Mouse (Mus musculus): ENCODE data around the gene Psmb1. TPM values are rescaled to one million over a fixed set of nuclear protein-coding genes. Genes with fewer than 3 reads are reported as not detected.
"Not testable (repeated sequence)": the region's sequence is repeated elsewhere in the genome, so short reads cannot be mapped to it uniquely, and the experiment has no call there.

Gene Psmb1
- polyA plus RNA-seq, 1 experiment: 92.3 TPM

- 81% methylated on average over 7 of the region's 7 CpGs for WGBS
- Histone ChIP-seq H3K4me1 (ENCODE audit: control insufficient read depth, insufficient read depth, low read length) (no peaks in the 10 kb centered on the region), H3K4me3 (replicated peaks; ENCODE audit: extremely low read depth, low read depth, low read length) (no peak overlapping the region)
- no peak for DNase-seq
- TF ChIP-seq POLR2A (IDR thresholded peaks at IDR 0.05; ENCODE audit: borderline replicate concordance, extremely low read depth, low read depth, low read length): no peak
These were observed 9.0 kb downstream of the Psmb1 start for GRCm38 (mm10) chr17:15490542-15490941.

- 79% methylated on average over 4 of the region's 4 CpGs for WGBS
- no peak for TF ChIP-seq POLR2A (IDR thresholded peaks at IDR 0.05; ENCODE audit: borderline replicate concordance, extremely low read depth, low read depth, low read length)
- TF ChIP-seq CTCF (IDR thresholded peaks at IDR 0.05; ENCODE audit: insufficient read depth, low read length): no peak
- DNase-seq: no peak
- Histone ChIP-seq H3K4me1 (ENCODE audit: control insufficient read depth, insufficient read depth, low read length) (no peaks in the 10 kb centered on the region), H3K4me3 (replicated peaks; ENCODE audit: extremely low read depth, low read depth, low read length) (no peak overlapping the region)
These were observed 26.9 kb downstream of the Psmb1 start for GRCm38 (mm10) chr17:15472671-15473070.

GRCm38 (mm10) chr17:15467669-15468068 is 31.9 kb downstream of the Psmb1 start:
- peak; percentile 64 for DNase-seq
- Histone ChIP-seq H3K4me1 (ENCODE audit: control insufficient read depth, insufficient read depth, low read length) (no peaks in the 10 kb centered on the region), H3K4me3 (replicated peaks; ENCODE audit: extremely low read depth, low read depth, low read length) (no peak overlapping the region)
- 11% methylated on average over 5 of the region's 5 CpGs for WGBS
- TF ChIP-seq POLR2A (IDR thresholded peaks at IDR 0.05; ENCODE audit: borderline replicate concordance, extremely low read depth, low read depth, low read length) (no peak), CTCF (IDR thresholded peaks at IDR 0.05; ENCODE audit: insufficient read depth, low read length) (peak; percentile 91)

- 91% methylated on average over 6 of the region's 6 CpGs for WGBS
- no peaks in the 10 kb centered on the region for H3K4me1 ChIP-seq (ENCODE audit: control insufficient read depth, insufficient read depth, low read length)
- TF ChIP-seq CTCF (IDR thresholded peaks at IDR 0.05; ENCODE audit: insufficient read depth, low read length) (no peak), POLR2A (IDR thresholded peaks at IDR 0.05; ENCODE audit: borderline replicate concordance, extremely low read depth, low read depth, low read length) (no peak)
- DNase-seq: no peak
- H3K4me3 ChIP-seq (replicated peaks; ENCODE audit: extremely low read depth, low read depth, low read length): no peak overlapping the region
These were observed 37.5 kb downstream of the Psmb1 start for GRCm38 (mm10) chr17:15461921-15462495.

- 76% methylated on average over 4 of the region's 4 CpGs for WGBS
These were observed 39.8 kb downstream of the Psmb1 start for GRCm38 (mm10) chr17:15459761-15460160.

GRCm38 (mm10) chr17:15456595-15456994 is 43.0 kb downstream of the Psmb1 start:
- 85% methylated on average over 2 of the region's 2 CpGs for WGBS
- no peak for TF ChIP-seq POLR2A (IDR thresholded peaks at IDR 0.05; ENCODE audit: borderline replicate concordance, extremely low read depth, low read depth, low read length)
- no peak for TF ChIP-seq CTCF (IDR thresholded peaks at IDR 0.05; ENCODE audit: insufficient read depth, low read length)
- H3K4me3 ChIP-seq (replicated peaks; ENCODE audit: extremely low read depth, low read depth, low read length): no peak overlapping the region
- no peak for DNase-seq
- H3K4me1 ChIP-seq (ENCODE audit: control insufficient read depth, insufficient read depth, low read length): no peaks in the 10 kb centered on the region

More at GRCm38 (mm10) chr17:15459761-15460160, 39.8 kb downstream of the Psmb1 start:
- TF ChIP-seq CTCF (IDR thresholded peaks at IDR 0.05; ENCODE audit: insufficient read depth, low read length) (no peak), POLR2A (IDR thresholded peaks at IDR 0.05; ENCODE audit: borderline replicate concordance, extremely low read depth, low read depth, low read length) (no peak)
- Histone ChIP-seq H3K4me1 (ENCODE audit: control insufficient read depth, insufficient read depth, low read length) (no peaks in the 10 kb centered on the region), H3K4me3 (replicated peaks; ENCODE audit: extremely low read depth, low read depth, low read length) (no peak overlapping the region)
- DNase-seq: no peak

GRCm38 (mm10) chr17:15455203-15455602 is 44.3 kb downstream of the Psmb1 start:
- no peak for DNase-seq
- Histone ChIP-seq H3K4me1 (ENCODE audit: control insufficient read depth, insufficient read depth, low read length) (no peaks in the 10 kb centered on the region), H3K4me3 (replicated peaks; ENCODE audit: extremely low read depth, low read depth, low read length) (no peak overlapping the region)
- 68% methylated on average over 4 of the region's 4 CpGs for WGBS
- TF ChIP-seq CTCF (IDR thresholded peaks at IDR 0.05; ENCODE audit: insufficient read depth, low read length) (no peak), POLR2A (IDR thresholded peaks at IDR 0.05; ENCODE audit: borderline replicate concordance, extremely low read depth, low read depth, low read length) (no peak)

GRCm38 (mm10) chr17:15449606-15450005 is 49.9 kb downstream of the Psmb1 start:
- H3K4me3 ChIP-seq (replicated peaks; ENCODE audit: extremely low read depth, low read depth, low read length): no peak overlapping the region
- TF ChIP-seq CTCF (IDR thresholded peaks at IDR 0.05; ENCODE audit: insufficient read depth, low read length): no peak
- TF ChIP-seq POLR2A (IDR thresholded peaks at IDR 0.05; ENCODE audit: borderline replicate concordance, extremely low read depth, low read depth, low read length): no peak
- no peaks in the 10 kb centered on the region for H3K4me1 ChIP-seq (ENCODE audit: control insufficient read depth, insufficient read depth, low read length)
- DNase-seq: no peak
- 53% methylated on average over 3 of the region's 3 CpGs for WGBS

GRCm38 (mm10) chr17:15449144-15449543 is 50.4 kb downstream of the Psmb1 start:
- H3K4me1 ChIP-seq (ENCODE audit: control insufficient read depth, insufficient read depth, low read length); DNase-seq; H3K4me3 ChIP-seq (replicated peaks; ENCODE audit: extremely low read depth, low read depth, low read length): not testable (repeated sequence)
- WGBS: 75% methylated on average over 5 of the region's 6 CpGs

- 62% methylated on average over 5 of the region's 5 CpGs for WGBS
- Histone ChIP-seq H3K4me1 (ENCODE audit: control insufficient read depth, insufficient read depth, low read length) (no peaks in the 10 kb centered on the region), H3K4me3 (replicated peaks; ENCODE audit: extremely low read depth, low read depth, low read length) (no peak overlapping the region)
- TF ChIP-seq POLR2A (IDR thresholded peaks at IDR 0.05; ENCODE audit: borderline replicate concordance, extremely low read depth, low read depth, low read length): no peak
- TF ChIP-seq CTCF (IDR thresholded peaks at IDR 0.05; ENCODE audit: insufficient read depth, low read length): no peak
- no peak for DNase-seq
These were observed 51.7 kb downstream of the Psmb1 start for GRCm38 (mm10) chr17:15447831-15448230.

All from lung, adult 2 months (tissue).